Mouse (Mus musculus): ENCODE results near the gene Bdkrb2.

- TF ChIP-seq POLR2A (IDR thresholded peaks at IDR 0.05; ENCODE audit: borderline replicate concordance, control insufficient read depth, low read depth, low read length) (no peak), CTCF (IDR thresholded peaks at IDR 0.05; ENCODE audit: control insufficient read depth, insufficient read depth, low read length) (no peak)
Observed at GRCm38 (mm10) chr12:105548001-105548400, 15.0 kb upstream of the Bdkrb2 start.

Measured in bone marrow, adult 2 months (tissue).